Mouse (Mus musculus) spleen, adult 2 months (tissue): ENCODE measurements around the gene Arhgap10.

ENCODE experiments used
- CTCF ChIP-seq: fragments of 200-500 bp; IDR thresholded peaks from 2 replicates; pipeline ENCODE4 v1.5.1; 2011; ENCODE audit warnings: mild to moderate bottlenecking, inconsistent platforms; ENCODE audit not compliant: insufficient read depth, insufficient read length, insufficient replicate concordance; ENCODE audit errors: extremely low read depth
- POLR2A ChIP-seq: fragments of 200-500 bp; IDR thresholded peaks from 2 replicates; pipeline ENCODE4 v1.6.1; 2011; ENCODE audit warnings: low read depth, low read length, inconsistent platforms

DNA sequence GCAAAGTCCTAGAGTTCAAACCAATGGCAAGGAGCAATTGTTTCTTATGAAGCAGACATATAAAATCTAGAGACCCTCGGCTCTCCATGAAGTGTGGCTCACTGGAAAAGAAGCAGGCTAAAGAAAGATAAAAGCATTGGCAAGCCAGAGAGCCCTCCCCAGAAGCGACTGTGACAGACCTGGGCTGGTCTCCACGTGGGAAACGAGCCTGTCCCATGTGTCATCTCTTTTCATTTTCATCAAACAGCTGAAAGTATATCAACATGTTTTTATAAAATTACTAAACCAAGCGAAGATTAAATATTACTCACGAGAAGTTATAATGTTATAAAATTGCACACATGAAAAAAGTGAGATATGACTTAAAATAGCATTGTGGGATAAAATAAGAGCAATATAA is 89.7 kb downstream of the Arhgap10 start:
- TF ChIP-seq POLR2A (no peak), CTCF (no peak)
